Mouse (Mus musculus) splenic B cell, adult 2 months (primary cell): Measurements from ENCODE around the gene Syt1.

Experiments
- DNase-seq: peaks from one replicate; pipeline ENCODE4 v3.0.0-alpha.2; 2011; ENCODE audit warnings: low read depth, low spot score
- H3K27me3 ChIP-seq: 2 replicates; pipeline ENCODE4 v1.6.1; 2012; ENCODE audit warnings: mild to moderate bottlenecking, low read length, moderate library complexity, mixed read lengths; ENCODE audit not compliant: control insufficient read depth, poor library complexity, insufficient read depth, severe bottlenecking
- H3K36me3 ChIP-seq: 2 replicates; pipeline ENCODE4 v1.6.1; 2012; ENCODE audit warnings: mild to moderate bottlenecking, low read length, moderate library complexity, mixed read lengths; ENCODE audit not compliant: control insufficient read depth, poor library complexity, insufficient read depth, severe bottlenecking

Gene Syt1

DNA sequence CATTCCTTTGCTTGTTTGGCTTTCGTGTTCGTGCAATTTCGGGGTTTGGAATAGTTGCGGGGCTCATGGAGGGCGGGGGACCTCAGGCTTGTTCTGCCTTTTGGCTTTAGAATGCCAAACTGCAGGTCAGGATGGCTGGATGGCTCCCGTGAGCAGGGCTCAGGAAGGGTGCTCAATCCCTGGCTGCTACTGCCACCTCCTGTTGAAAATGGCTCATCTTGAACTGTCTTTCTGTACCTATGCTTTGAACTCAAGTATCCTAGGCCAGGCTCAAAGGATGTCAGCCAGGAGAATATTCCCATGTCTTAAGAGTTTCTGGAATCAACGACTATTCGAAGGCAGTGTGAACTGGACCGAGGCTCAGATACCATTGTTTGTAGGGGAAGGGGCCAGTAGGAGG, 473.1 kb downstream of the Syt1 start:
- no peaks in the 10 kb centered on the region for H3K27me3 ChIP-seq

DNA sequence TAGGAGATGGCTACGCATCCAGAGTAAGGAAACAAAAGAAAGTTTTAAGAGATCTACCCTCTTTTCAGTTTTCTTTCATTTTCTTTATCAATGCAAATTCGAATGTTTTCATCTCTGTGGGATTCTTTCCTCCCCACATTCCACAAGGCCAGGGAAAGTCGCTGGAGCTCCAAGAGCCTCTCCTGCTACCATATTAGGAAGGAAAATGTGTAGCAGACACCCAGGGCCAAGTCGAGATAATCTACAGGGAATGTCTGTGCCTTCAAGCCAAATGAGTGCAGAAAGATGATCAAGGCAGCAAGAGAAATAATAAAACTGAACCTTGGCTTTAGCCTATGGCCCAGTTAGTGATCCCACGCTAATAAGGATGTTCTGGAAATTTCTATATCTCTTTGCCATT, 474.9 kb downstream of the Syt1 start:
- Histone ChIP-seq H3K27me3 (no peaks in the 10 kb centered on the region), H3K36me3 (no peaks in the 10 kb centered on the region)
- DNase-seq = no peak

More for the DNA sequence above, 473.1 kb downstream of the Syt1 start:
- DNase-seq = no peak
- no peaks in the 10 kb centered on the region for H3K36me3 ChIP-seq

DNA sequence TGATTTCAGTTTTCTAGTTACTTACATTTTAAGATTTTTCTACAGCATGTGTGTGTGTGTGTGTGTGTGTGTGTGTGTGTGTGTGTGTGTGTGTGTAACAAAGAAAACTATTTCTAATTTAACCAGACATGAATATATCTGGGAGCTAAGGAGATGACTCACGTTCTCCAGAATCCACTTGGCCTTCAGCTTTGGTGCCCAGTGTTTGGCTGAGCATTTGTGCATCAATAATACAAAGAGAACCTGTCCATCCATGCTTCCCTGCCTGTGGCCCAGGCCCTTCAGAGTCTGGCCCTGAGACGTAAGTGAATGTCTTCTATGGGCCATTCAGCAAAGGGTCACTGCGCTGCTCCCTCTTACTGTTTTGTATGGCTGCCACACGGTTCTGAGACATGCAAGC, 476.7 kb downstream of the Syt1 start:
- H3K36me3 ChIP-seq = no peaks in the 10 kb centered on the region
- H3K27me3 ChIP-seq = no peaks in the 10 kb centered on the region
- DNase-seq = no peak

DNA sequence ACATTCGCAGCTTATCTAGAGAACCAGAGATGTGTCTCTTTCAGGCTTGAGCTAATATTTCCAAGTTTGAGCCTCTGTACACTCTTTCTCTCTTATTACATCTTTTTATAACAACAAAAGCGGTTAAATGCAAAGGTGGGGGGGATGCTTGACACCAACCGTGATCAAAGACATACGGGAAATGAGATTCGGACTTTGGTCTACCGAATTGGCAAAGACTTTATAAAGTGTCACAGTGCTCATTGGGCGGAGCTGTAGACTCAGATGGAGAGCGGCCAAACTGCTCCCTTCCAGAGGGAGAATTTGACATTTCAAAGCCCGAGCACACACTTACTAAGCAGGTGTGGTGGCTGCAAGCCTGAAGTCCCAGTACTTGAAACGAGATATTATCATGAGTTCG, 477.9 kb downstream of the Syt1 start:
- H3K27me3 ChIP-seq = no peaks in the 10 kb centered on the region
- DNase-seq = no peak
- no peaks in the 10 kb centered on the region for H3K36me3 ChIP-seq

DNA sequence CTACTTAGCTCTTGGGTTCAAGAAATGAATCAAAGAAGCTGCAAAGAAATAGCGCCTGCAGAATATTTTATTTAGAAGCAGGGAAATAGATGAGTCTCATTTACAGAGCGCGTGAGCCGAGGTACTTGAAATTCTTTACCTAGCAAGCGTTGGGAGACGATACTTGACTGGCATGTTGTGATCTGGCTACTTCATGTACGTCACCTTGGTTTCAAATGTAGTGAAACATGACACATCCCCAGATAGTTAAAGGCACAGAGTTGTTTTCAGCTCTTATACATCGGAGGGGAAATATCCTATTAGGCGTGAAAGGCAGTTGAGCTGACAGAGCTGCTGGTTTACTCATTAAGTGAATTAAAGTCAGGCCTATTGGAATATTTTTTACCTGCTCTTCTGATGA, 478.5 kb downstream of the Syt1 start:
- Histone ChIP-seq H3K27me3 (no peaks in the 10 kb centered on the region), H3K36me3 (no peaks in the 10 kb centered on the region)
- no peak for DNase-seq

DNA sequence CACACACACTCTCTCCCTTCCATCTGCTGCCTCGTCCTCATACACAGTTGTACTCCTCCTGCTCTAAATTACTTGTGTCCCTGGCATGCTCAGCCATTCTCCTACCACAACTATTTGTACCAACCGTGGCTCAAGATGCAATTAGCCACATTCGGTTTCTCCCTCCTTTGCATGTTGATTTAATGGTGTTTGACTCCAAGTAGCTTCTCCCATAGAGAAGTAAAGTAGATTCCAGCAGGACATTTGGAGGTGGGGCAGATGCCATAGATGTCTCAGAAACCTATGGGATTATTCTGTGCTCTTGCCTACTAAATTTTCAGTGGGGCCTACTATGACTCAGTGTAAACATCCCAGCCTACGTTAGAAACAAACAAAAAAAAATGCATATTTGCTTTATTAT, 479.1 kb downstream of the Syt1 start:
- DNase-seq = no peak
- Histone ChIP-seq H3K36me3 (no peaks in the 10 kb centered on the region), H3K27me3 (no peaks in the 10 kb centered on the region)

DNA sequence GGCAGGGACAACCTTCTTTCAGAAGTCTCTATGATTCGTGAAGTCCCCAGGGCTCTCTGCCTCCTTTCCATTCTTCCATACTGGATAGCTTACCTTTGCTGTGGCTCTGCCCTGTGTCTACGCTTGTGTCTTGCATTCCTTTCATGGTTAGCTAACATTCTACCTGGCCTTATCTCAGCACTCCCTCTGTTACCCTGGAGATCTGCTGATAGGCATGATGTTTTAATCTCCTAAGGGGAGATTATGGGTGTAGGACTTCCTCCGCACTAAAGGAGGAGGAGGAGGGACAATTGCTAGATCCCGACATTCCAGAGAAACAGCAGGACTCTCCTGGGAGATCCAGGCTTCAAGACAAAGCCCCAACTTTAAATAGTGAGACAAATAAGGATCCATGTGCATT, 479.7 kb downstream of the Syt1 start:
- Histone ChIP-seq H3K36me3 (no peaks in the 10 kb centered on the region), H3K27me3 (no peaks in the 10 kb centered on the region)
- no peak for DNase-seq

DNA sequence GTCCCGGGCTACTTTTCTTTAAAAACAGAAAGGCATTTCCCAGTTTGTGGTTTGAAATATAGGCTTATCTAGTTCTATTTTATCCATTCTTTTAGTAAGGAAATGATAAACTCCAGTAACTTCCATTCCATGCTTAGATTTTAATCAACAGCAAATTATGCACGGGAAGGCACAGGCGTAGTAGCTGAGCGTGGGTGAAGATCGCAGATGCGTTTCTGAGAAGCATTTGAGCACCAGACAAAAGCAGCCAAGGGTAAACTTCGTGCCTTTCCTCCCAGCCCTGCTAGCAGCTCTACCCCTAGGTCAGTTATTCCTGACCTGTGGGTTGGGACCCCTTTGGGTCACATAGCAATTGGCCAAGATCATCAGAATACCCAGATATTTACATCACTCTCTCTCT, 482.4 kb downstream of the Syt1 start:
- DNase-seq = no peak
- H3K27me3 ChIP-seq = no peaks in the 10 kb centered on the region
- no peaks in the 10 kb centered on the region for H3K36me3 ChIP-seq

DNA sequence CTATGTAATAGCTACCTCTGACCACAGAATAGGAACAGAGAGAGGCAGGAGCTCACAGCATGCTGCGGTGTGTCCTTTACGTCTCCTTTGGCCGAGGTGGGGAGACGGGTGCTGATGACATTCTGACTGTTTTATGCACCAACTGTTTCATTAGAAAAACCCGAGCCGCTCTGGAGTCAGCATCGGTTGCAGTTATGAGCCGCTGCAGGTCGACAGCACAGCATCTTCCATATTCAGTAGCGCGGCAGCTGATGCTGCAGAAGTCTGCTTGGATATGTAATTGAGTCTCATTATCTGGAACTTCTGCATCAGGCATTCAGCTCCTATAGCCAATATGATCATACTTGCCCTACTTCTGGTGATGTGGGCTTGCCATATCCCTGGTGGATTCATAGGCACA, 485.3 kb downstream of the Syt1 start:
- H3K27me3 ChIP-seq = no peaks in the 10 kb centered on the region
- H3K36me3 ChIP-seq = no peaks in the 10 kb centered on the region
- no peak for DNase-seq

DNA sequence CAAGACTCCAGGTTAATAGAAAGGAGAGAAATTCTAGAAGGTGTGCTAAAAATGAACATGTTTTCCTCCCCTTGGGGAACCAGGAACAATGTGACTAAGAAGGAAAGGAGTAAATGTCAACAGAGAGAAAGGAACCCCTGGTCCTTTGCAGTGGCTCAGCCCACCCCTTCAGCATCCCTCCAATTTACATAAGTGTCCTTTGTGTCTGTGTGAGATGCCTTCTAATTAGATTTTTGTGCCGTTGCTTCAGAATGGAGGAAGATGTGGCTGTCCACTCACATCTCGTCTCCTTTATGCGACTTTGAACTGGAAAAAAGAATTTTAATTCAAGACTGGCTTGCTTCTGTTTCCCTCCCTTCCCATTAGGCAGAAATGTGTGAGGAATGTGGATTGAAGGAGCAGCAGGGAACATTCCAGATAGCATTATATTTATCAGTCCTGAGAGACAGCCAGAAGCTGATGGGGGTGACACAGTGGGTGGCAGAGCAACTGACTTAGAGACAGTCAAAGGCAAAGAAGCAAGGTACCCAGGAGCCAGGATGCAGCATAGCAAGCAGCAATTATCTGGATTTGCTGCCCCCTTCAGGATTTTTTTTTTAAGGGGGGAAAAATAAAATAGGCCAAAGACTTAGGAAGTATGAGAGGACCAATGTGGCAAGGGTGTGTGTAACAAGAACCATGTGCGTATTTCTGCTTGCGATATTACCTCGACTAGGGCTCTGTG, 486.3 kb downstream of the Syt1 start:
- Histone ChIP-seq H3K27me3 (no peaks in the 10 kb centered on the region), H3K36me3 (no peaks in the 10 kb centered on the region)
- DNase-seq = no peak

DNA sequence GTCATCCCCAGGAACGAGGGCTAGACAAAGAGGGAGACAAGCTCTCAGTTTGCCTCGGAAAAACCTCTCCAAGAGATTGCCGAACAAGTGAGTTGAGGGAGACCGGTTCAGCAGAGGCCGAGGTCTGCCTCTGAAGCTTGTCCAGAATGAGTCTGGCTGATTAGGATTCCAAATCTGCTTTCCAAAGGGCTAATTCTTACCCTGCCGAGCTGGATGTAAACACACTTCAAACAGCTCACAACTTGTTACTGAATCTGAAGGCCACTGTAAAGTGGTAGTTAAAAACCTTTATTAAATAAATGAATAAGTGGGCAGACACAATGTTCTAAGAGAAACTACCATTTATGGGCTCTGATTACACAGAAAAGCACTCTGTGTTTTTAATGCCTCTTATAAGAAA, 491.6 kb downstream of the Syt1 start:
- Histone ChIP-seq H3K27me3 (no peaks in the 10 kb centered on the region), H3K36me3 (no peaks in the 10 kb centered on the region)
- no peak for DNase-seq

DNA sequence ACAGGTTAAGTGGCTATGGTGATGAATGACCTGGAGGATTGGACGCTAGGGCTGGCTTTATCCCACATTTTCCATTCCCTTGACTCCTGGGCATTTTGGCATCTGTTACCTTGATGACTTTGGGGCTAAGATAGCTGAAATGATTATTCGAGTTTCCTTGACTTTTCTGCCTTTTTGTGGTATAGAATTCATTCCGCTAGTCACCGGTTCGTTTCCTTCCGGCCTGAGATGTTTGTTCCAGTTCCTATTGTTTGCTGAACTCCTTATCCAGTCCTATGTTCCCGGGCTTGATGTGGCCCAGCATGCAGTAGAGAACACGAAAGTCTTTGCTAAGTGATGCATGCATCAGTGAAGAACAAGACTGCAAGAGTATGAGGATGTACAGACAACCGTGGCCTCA, 493.7 kb downstream of the Syt1 start:
- no peaks in the 10 kb centered on the region for H3K36me3 ChIP-seq

DNA sequence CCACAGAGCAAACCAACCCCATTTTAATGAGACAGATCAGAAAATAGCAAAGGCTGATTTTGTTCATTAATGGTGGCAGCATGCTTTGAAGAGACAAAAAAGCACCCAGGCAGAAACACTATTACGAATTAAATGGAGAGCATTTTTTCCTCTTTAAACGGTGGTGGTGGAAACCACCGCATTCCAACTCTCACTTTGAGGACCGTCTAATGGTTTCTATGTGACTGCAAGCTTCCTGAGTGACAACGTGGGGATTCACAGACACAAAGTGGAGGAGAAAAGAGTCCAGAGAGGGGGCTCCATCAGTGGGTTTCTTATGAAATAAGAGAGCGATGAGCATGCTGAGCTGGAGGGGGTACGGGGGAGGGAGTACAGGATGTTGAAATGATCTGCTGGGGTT, 496.1 kb downstream of the Syt1 start:
- Histone ChIP-seq H3K27me3 (no peaks in the 10 kb centered on the region), H3K36me3 (no peaks in the 10 kb centered on the region)
- no peak for DNase-seq

More for the DNA sequence above, 493.7 kb downstream of the Syt1 start:
- no peak for DNase-seq
- no peaks in the 10 kb centered on the region for H3K27me3 ChIP-seq

DNA sequence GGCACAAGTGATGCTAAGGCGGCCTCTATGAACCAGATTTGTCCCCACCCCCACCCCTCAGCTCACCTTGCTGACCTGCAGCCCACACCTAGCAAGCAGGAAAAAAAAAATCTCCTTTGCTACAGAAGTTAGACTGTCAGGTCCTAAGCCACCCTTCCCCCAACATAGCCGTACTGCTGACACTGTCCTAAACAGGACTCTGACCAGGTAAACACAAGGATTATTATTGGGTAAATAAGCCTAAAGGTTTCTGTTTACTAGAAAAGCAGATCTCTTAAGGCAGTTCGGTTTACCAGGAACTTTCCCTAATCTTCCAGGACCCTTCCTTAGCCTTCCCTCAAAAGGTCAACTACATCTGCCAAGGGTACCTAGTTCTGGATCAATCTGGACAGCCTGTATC, 501.2 kb downstream of the Syt1 start:
- DNase-seq = no peak
- H3K36me3 ChIP-seq = no peaks in the 10 kb centered on the region
- no peaks in the 10 kb centered on the region for H3K27me3 ChIP-seq

DNA sequence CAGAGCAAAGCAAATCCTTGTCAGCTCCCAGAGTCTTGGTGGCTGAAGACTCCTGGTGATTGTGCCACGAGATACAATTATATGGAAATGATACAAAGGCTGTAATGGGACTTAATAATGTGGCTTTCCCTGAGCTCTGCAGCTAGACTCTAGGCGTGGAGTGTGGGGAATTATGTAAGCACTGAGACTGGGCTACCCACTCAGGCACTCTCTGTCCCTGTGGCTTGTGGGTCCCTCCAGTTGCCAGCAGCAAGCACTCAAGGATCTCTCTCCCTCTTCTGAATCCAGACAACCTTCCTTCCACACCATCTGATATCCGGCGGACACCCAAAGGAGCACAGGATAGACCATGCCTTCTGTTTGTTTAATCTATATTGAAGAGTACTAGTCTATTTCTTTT, 503.9 kb downstream of the Syt1 start:
- H3K36me3 ChIP-seq = no peaks in the 10 kb centered on the region
- no peaks in the 10 kb centered on the region for H3K27me3 ChIP-seq
- no peak for DNase-seq

DNA sequence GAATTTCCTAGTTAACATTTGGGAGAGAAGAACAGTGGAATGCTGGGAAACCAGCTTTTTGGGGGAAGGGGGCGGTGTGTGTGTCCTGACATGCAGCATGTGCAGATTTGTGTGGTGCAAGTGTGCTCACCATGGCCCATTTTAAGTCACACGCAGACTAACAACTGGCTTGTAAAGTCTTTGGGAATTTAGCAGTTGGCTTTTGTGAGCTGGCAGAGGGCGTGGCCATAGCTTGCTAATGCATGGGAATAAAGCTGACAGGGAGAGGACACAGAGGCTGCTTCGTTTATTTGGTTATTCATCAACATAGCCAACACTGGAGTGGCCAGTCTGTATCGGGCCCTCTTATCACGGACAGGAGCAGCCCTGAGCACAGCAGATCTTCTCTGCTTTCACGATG, 505.9 kb downstream of the Syt1 start:
- no peak for DNase-seq
- Histone ChIP-seq H3K27me3 (no peaks in the 10 kb centered on the region), H3K36me3 (no peaks in the 10 kb centered on the region)
